Mouse (Mus musculus) gastrocnemius, adult 2 months (tissue): ENCODE results near the gene Tead3. TPM values are rescaled to one million over a fixed set of nuclear protein-coding genes. Genes with fewer than 3 reads are reported as not detected.

Source experiments
- DNase-seq: peaks from one replicate; pipeline ENCODE4 v3.0.0; 2022
- H3K27ac ChIP-seq: fragments of 200-600 bp; 2 replicates; pipeline ENCODE4 v1.8.1; 2022; ENCODE audit warnings: mild to moderate bottlenecking
- H3K4me3 ChIP-seq: fragments of 200-600 bp; 2 replicates; pipeline ENCODE4 v1.8.1; 2022; ENCODE audit warnings: mild to moderate bottlenecking, moderate library complexity
- CTCF ChIP-seq: fragments of 200-600 bp; IDR thresholded peaks from 2 replicates; pipeline ENCODE4 v1.8.1; 2022; ENCODE audit warnings: antibody characterized with exemption, mild to moderate bottlenecking, moderate library complexity
- intact Hi-C: fragments of 180-260 bp; cut with DNase I; formaldehyde crosslinking; loops from one replicate; pipeline ENCODE4 v1.15.1; 2025
- total RNA-seq, 2 experiments: library from RNA; stranded (reverse); gene quantifications; 2 replicates each; pipeline ENCODE4 v1.2.3; 2021

The Tead3 gene
- total RNA-seq, 2 experiments from 2014 or later = 6.9 to 7.4 TPM

GRCm38 (mm10) chr17:28351353-28351890, 805 bp upstream of the Tead3 start:
- Histone ChIP-seq H3K27ac (peak overlapping the region; percentile 95), H3K4me3 (peak overlapping the region; percentile 82)
- TF ChIP-seq CTCF = no peak
- intact Hi-C loops = loop anchor here (2.0 kb wide), 1 partner anchor 21 kb away; no protein-coding TSS in a partner anchor
- DNase-seq = no peak

- intact Hi-C loops = loop anchor here (2.0 kb wide), 1 partner anchor 19 kb away; no protein-coding TSS in a partner anchor
- DNase-seq = peak; percentile 80
- TF ChIP-seq CTCF = no peak
- H3K27ac ChIP-seq = peak overlapping the region; percentile 95
- peak overlapping the region; percentile 82 for H3K4me3 ChIP-seq
These were observed 634 bp downstream of the Tead3 start for GRCm38 (mm10) chr17:28349901-28350465.

- TF ChIP-seq CTCF = no peak
- DNase-seq = no peak
- intact Hi-C loops = no loop called here
- Histone ChIP-seq H3K27ac (peak overlapping the region; percentile 95), H3K4me3 (peak overlapping the region; percentile 82)
These were observed 1.2 kb downstream of the Tead3 start for GRCm38 (mm10) chr17:28349264-28349880.

- Histone ChIP-seq H3K4me3 (peak overlapping the region; percentile 82), H3K27ac (peak overlapping the region; percentile 48; the same call in 1 of the 2 replicates)
- no peak for TF ChIP-seq CTCF
- intact Hi-C loops = no loop called here
- DNase-seq = no peak
These were observed 2.4 kb downstream of the Tead3 start for GRCm38 (mm10) chr17:28348211-28348610.

- H3K27ac ChIP-seq = no peak overlapping the region
- no peak for TF ChIP-seq CTCF
These were observed 3.3 kb downstream of the Tead3 start for GRCm38 (mm10) chr17:28347327-28347726.

GRCm38 (mm10) chr17:28345882-28346281, 4.7 kb downstream of the Tead3 start:
- H3K27ac ChIP-seq = peak overlapping the region; percentile 57
- intact Hi-C loops = no loop called here
- no peak for TF ChIP-seq CTCF
- peak overlapping the region; percentile 30 for H3K4me3 ChIP-seq
- DNase-seq = no peak

More at GRCm38 (mm10) chr17:28347327-28347726, 3.3 kb downstream of the Tead3 start:
- intact Hi-C loops = no loop called here
- no peak overlapping the region for H3K4me3 ChIP-seq
- no peak for DNase-seq

- intact Hi-C loops = no loop called here
- Histone ChIP-seq H3K27ac (peak overlapping the region; percentile 57), H3K4me3 (peak overlapping the region; percentile 30)
- DNase-seq = no peak
- no peak for TF ChIP-seq CTCF
These were observed 5.3 kb downstream of the Tead3 start for GRCm38 (mm10) chr17:28345271-28345721.

GRCm38 (mm10) chr17:28344670-28345069, 5.9 kb downstream of the Tead3 start:
- intact Hi-C loops = no loop called here
- no peak for DNase-seq
- H3K4me3 ChIP-seq = no peak overlapping the region
- no peak for TF ChIP-seq CTCF
- H3K27ac ChIP-seq = peak overlapping the region; percentile 57

- Histone ChIP-seq H3K27ac (peak overlapping the region; percentile 57), H3K4me3 (no peak overlapping the region)
- peak; percentile 45 for DNase-seq
- intact Hi-C loops = no loop called here
- TF ChIP-seq CTCF = no peak
These were observed 6.5 kb downstream of the Tead3 start for GRCm38 (mm10) chr17:28344050-28344607.

GRCm38 (mm10) chr17:28341091-28341490, 9.5 kb downstream of the Tead3 start:
- intact Hi-C loops = no loop called here
- TF ChIP-seq CTCF = no peak
- H3K4me3 ChIP-seq = peak overlapping the region; percentile 51

GRCm38 (mm10) chr17:28340578-28340977, 10.0 kb downstream of the Tead3 start:
- intact Hi-C loops = no loop called here
- DNase-seq = no peak
- H3K27ac ChIP-seq = peak overlapping the region; percentile 60
- no peak overlapping the region; the same call in 1 of the 2 replicates for H3K4me3 ChIP-seq
- TF ChIP-seq CTCF = no peak

More at GRCm38 (mm10) chr17:28341091-28341490, 9.5 kb downstream of the Tead3 start:
- H3K27ac ChIP-seq = peak overlapping the region; percentile 60
- DNase-seq = peak; percentile 84

GRCm38 (mm10) chr17:28337547-28337946, 13.1 kb downstream of the Tead3 start:
- intact Hi-C loops = no loop called here
- no peak for DNase-seq
- no peak for TF ChIP-seq CTCF
- H3K27ac ChIP-seq = no peak overlapping the region
- no peak overlapping the region for H3K4me3 ChIP-seq

- intact Hi-C loops = no loop called here
- DNase-seq = no peak
- H3K27ac ChIP-seq = no peak overlapping the region
These were observed 15.3 kb downstream of the Tead3 start for GRCm38 (mm10) chr17:28335267-28335666.

More at GRCm38 (mm10) chr17:28335267-28335666, 15.3 kb downstream of the Tead3 start:
- no peak for TF ChIP-seq CTCF
- no peak overlapping the region for H3K4me3 ChIP-seq
